Mouse (Mus musculus) brain, embryonic 14.5 days (tissue): ENCODE measurements around the gene Fam229a. TPM values are rescaled to one million over a fixed set of nuclear protein-coding genes. Genes with fewer than 3 reads are reported as not detected.

Experiments
- DNase-seq: peaks from one replicate; pipeline ENCODE4 v3.0.0-alpha.2; 2011; ENCODE audit warnings: low read depth
- CTCF ChIP-seq: fragments of 200-500 bp; IDR thresholded peaks from 2 replicates; pipeline ENCODE4 v1.5.1; 2012; ENCODE audit warnings: inconsistent platforms, mild to moderate bottlenecking, moderate library complexity, borderline replicate concordance; ENCODE audit not compliant: insufficient read depth, insufficient read length; ENCODE audit errors: extremely low read depth
- POLR2A ChIP-seq: fragments of 200-500 bp; IDR thresholded peaks from 2 replicates; pipeline ENCODE4 v1.6.1; 2012; ENCODE audit warnings: mild to moderate bottlenecking, inconsistent platforms, borderline replicate concordance; ENCODE audit not compliant: poor library complexity, insufficient read depth, insufficient read length, severe bottlenecking; ENCODE audit errors: extremely low read depth
- polyA plus RNA-seq: library from polyadenylated mRNA; depleted of rRNA; stranded (reverse); fragments of >200 nt; gene quantifications from 2 replicates; pipeline ENCODE4 v1.2.3, GENCODE M21; 2012

Fam229a gene
- polyA plus RNA-seq, 1 experiment: 0.18 TPM

- peak; percentile 74; the same call in 1 of the 2 replicates for TF ChIP-seq POLR2A
- no peak for TF ChIP-seq CTCF
- DNase-seq: peak; percentile 100
Measured at GRCm38 (mm10) chr4:129461183-129461960, 29.6 kb upstream of the Fam229a start, which contains the start of gene Bsdc1. Gene Bsdc1, plus strand, starts transcription at chr4:129461581.

GRCm38 (mm10) chr4:129462118-129462517 is 28.9 kb upstream of the Fam229a start:
- TF ChIP-seq CTCF (no peak), POLR2A (no peak)
- peak; percentile 5 for DNase-seq

DNA sequence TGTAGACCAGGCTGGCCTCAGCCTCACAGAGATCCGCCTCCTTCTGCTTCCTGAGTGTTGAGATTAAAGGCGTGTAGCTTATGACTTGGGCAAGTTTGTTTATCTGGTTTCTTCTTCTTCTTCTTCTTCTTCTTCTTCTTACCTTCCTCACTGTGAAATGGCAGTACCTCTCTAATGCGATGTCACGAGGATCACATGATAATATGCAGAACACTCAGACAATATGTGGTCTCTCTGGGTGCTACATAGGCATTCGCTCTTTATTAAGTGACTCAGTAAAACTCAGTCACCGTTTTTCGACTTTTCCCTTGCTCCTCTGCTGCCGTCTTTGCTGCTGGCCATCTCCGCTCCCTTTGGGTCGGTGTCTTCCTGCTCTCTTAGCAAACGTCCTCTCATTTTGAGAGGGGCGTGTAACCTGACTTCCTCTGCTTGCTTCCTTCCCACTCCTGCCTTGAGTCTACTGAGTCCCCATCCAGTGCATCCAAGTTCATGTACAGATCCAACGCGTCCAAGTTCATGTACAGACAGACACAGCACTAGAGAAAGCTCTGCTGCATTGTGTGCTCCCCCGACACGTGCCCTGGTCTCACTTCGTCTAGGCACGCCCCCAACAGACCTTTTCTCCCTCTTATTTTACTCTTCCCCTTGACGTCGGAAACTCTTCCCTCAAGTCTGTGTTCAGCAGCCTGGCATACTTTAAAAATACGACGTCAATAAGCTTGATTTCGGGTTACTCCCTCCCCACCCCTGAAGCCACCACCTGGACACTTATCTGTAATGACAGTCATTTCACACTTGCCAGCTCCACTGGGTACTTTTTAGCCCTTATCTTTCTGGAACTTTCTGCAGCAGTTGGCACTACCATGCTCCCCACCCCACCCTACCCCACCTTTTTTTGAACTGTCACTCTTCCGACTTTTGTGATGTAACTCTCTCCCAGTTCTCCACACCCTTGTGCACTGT is 27.6 kb upstream of the Fam229a start:
- TF ChIP-seq POLR2A (no peak), CTCF (no peak)
- DNase-seq: no peak

DNA sequence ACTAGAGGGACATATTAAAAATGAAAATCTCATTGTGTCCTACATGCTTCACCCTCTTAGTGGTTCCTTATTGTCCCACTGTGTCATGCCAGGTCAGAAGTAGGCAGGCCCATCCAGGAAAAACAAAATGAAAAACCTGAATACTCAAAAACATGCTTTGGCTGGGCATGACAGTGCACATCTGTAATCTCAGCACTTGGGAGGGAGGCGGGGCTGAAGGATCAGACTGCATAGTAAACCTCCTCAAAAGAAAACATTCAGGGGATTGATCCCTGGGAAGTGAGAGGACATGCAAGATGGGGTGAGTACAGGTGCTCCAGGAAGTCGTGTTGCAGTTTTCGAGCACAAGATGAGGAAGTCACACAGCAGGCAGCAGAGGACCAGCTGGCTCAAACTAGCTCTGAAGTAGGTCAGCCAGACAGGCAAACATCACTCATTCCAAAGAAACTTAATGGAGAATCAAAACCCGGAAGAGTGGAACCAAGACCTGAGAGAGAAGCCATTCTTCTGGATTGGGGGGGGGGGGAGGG is 26.6 kb upstream of the Fam229a start:
- TF ChIP-seq CTCF (no peak), POLR2A (no peak)
- no peak for DNase-seq

GRCm38 (mm10) chr4:129476047-129476446 is 14.9 kb upstream of the Fam229a start:
- no peak for DNase-seq
- no peak for TF ChIP-seq POLR2A
- TF ChIP-seq CTCF: no peak

DNA sequence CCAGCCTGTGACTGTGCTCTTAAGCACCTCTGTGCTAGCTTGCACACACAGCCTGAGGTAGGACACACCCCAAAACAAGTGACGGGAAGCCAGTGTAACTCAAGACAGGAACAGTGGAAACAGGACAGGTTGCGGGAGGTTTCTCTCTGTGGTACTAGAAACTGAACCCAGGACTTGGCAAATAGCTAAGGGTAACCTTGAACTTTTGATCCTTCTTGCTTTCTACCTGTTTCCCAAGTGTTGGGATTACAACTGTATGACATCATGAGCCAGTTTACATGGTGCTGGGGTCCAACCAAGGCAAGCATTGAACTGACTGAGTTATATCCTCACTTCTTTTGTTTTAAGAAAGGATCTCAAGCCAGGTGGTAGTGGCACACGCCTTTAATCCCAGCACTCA is 11.1 kb upstream of the Fam229a start:
- DNase-seq: no peak
- no peak for TF ChIP-seq POLR2A
- TF ChIP-seq CTCF: no peak

GRCm38 (mm10) chr4:129481090-129481489 is 9.9 kb upstream of the Fam229a start:
- no peak for DNase-seq
- TF ChIP-seq POLR2A: no peak
- TF ChIP-seq CTCF: no peak

- no peak for DNase-seq
- no peak for TF ChIP-seq CTCF
- TF ChIP-seq POLR2A: no peak
Measured at GRCm38 (mm10) chr4:129494681-129495080, 3.7 kb downstream of the Fam229a start.

GRCm38 (mm10) chr4:129495672-129496562 is 4.9 kb downstream of the Fam229a start:
- peak; percentile 9; the same call in 1 of the 2 replicates for TF ChIP-seq CTCF
- TF ChIP-seq POLR2A: no peak
- peak; percentile 93 for DNase-seq

GRCm38 (mm10) chr4:129496631-129497030 is 5.6 kb downstream of the Fam229a start:
- TF ChIP-seq POLR2A: no peak
- DNase-seq: no peak
